Mouse (Mus musculus) ES-Bruce4 (cell line): Measurements from ENCODE around the gene Cnot9.
"Not testable (repeated sequence)": the region's sequence is repeated elsewhere in the genome, so short reads cannot be mapped to it uniquely, and the experiment has no call there.

Experiments
- CTCF ChIP-seq: IDR thresholded peaks from one replicate; pipeline ENCODE4 v1.8.1; 2011; ENCODE audit warnings: low read depth, low read length
- EP300 ChIP-seq: IDR thresholded peaks from 2 replicates; pipeline ENCODE4 v1.6.1; 2011; ENCODE audit warnings: low read depth, low read length; ENCODE audit not compliant: insufficient read depth
- POLR2A ChIP-seq: IDR thresholded peaks from one replicate; pipeline ENCODE4 v1.8.1; 2011; ENCODE audit warnings: low read length; ENCODE audit not compliant: insufficient read depth

DNA sequence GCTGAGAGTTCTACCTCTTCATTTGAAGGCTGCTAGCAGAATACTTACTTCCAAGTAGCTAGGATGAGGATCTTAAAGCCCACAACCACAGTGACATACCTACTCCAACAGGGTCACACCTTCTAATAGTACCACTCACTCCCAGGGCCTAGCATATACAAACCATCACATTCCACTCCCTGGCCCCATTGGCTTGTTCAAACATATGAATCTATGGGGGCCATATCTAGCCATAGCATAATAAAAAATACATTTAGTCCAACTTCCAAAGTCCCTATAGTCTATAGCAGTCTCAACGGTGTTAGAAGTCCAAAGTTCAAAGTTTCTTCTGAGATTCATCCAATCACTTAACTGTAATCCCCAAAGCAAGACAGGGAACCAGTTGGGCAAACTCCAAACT is 7.1 kb downstream of the Cnot9 start:
- not testable (repeated sequence) for TF ChIP-seq POLR2A, EP300, CTCF
